Mouse (Mus musculus) urinary bladder, postnatal 10 days (tissue): ENCODE measurements around the gene Tas2r115.
"Not testable (repeated sequence)": the region's sequence is repeated elsewhere in the genome, so short reads cannot be mapped to it uniquely, and the experiment has no call there.

Experiments
- DNase-seq: peaks from one replicate; pipeline ENCODE4 v3.0.0; 2022; ENCODE audit warnings: low spot score

Tas2r115 gene

GRCm38 (mm10) chr6:132737935-132738334 lies at the start of gene Tas2r115:
Tas2r115 (minus strand) TSS chr6:132738035.
- DNase-seq = no peak

- DNase-seq = no peak
Measured at GRCm38 (mm10) chr6:132778062-132778461, 40.2 kb upstream of the Tas2r115 start, which contains the start of gene Tas2r136. Tas2r136 (minus strand) TSS chr6:132778162.

- DNase-seq = no peak
Measured at GRCm38 (mm10) chr6:132761831-132762230, 24.0 kb upstream of the Tas2r115 start, which contains the start of gene Tas2r102. Tas2r102 (plus strand) TSS chr6:132762131.

GRCm38 (mm10) chr6:132754430-132754829 lies 16.6 kb upstream of the Tas2r115 start, which contains the start of gene Tas2r124:
Tas2r124 (plus strand) TSS chr6:132754730.
- DNase-seq = no peak

GRCm38 (mm10) chr6:132750206-132750605 lies 12.4 kb upstream of the Tas2r115 start:
- DNase-seq = no peak

- no peak for DNase-seq
Measured at GRCm38 (mm10) chr6:132711828-132712227, 26.0 kb downstream of the Tas2r115 start, which contains the start of gene Tas2r122. Tas2r122 (minus strand) TSS chr6:132711928.

GRCm38 (mm10) chr6:132700907-132701306 lies 36.9 kb downstream of the Tas2r115 start, which contains the start of gene Tas2r121:
Tas2r121 (minus strand) TSS chr6:132701007.
- DNase-seq = no peak

- DNase-seq = not testable (repeated sequence)
Measured at GRCm38 (mm10) chr6:132691596-132691995, 46.2 kb downstream of the Tas2r115 start.
